Mouse (Mus musculus) midbrain, embryonic 11.5 days (tissue): ENCODE results near the gene Mief2. TPM values are rescaled to one million over a fixed set of nuclear protein-coding genes. Genes with fewer than 3 reads are reported as not detected.

Experiments
- ATAC-seq: fragments of 200-750 bp; cut with Nextera tagmentation; 2 replicates; pipeline ENCODE4 v1.8.0; 2017; ENCODE audit warnings: moderate TSS enrichment, moderate library complexity; ENCODE audit not compliant: low FRiP score
- DNase-seq: peaks from one replicate; pipeline ENCODE4 v3.0.0; 2015; ENCODE audit warnings: low spot score; ENCODE audit errors: missing footprints
- H3K27ac ChIP-seq: fragments of 300-500 bp; sonication (generic); 2 replicates; pipeline ENCODE4 v1.5.1; 2014; ENCODE audit warnings: low read depth, low read length
- H3K27me3 ChIP-seq: fragments of 300-500 bp; sonication (generic); 2 replicates; pipeline ENCODE4 v1.6.1; 2014; ENCODE audit warnings: mild to moderate bottlenecking, low read length, moderate library complexity, mixed read lengths; ENCODE audit not compliant: control insufficient read depth, insufficient read depth
- H3K36me3 ChIP-seq: fragments of 300-500 bp; sonication (generic); 2 replicates; pipeline ENCODE4 v1.6.1; 2014; ENCODE audit warnings: mild to moderate bottlenecking, low read length, moderate library complexity, mixed read lengths; ENCODE audit not compliant: control insufficient read depth, insufficient read depth
- H3K4me1 ChIP-seq: fragments of 300-500 bp; sonication (generic); 2 replicates; pipeline ENCODE4 v1.6.1; 2014; ENCODE audit warnings: low read length; ENCODE audit not compliant: control insufficient read depth, insufficient read depth
- H3K4me2 ChIP-seq: fragments of 300-500 bp; sonication (generic); 2 replicates; pipeline ENCODE4 v1.6.1; 2014; ENCODE audit warnings: mild to moderate bottlenecking, moderate library complexity
- H3K4me3 ChIP-seq: fragments of 300-500 bp; sonication (generic); 2 replicates; pipeline ENCODE4 v1.5.1; 2014; ENCODE audit warnings: low read depth, low read length
- H3K9ac ChIP-seq: fragments of 300-500 bp; sonication (generic); 2 replicates; pipeline ENCODE4 v1.6.1; 2014; ENCODE audit warnings: low read length
- H3K9me3 ChIP-seq: fragments of 300-500 bp; sonication (generic); 2 replicates; pipeline ENCODE4 v1.6.1; 2016; ENCODE audit warnings: low read length; ENCODE audit not compliant: control insufficient read depth
- WGBS: fragments of 180-500 bp; shearing (Covaris S2); extraction: QIAGEN DNeasy Blood & Tissue Kit; methylation state at CpG from one replicate; pipeline ENCODE4 v1.1.7; 2014; 5-methylcytosine and 5-hydroxymethylcytosine counted together
- polyA plus RNA-seq: library from polyadenylated mRNA; unstranded; fragments of >200 nt; fragmentation: Nextera tagmentation; extraction: Ambion mirVana; gene quantifications from 2 replicates; pipeline ENCODE4 v1.2.1, GENCODE M21; 2014

Mief2 gene
- polyA plus RNA-seq, 1 experiment from 2014 or later: 13.6 TPM

DNA sequence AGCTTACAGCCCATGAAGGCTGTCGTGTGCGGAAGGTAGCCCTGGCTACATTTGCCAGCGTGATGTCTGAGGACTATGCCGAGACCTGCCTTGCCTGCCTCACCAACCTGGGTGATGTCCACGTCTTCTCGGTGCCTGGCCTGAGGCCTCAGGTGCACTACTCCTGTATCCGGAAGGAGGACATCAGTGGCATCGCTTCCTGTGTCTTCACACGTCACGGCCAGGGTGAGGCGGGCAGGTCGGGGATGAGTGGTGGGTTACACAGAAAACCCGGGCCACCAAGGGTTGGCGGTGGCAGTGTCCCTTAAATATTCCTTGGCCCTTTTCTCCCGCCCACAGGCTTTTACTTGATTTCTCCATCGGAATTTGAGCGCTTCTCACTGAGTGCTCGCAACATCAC is 16.2 kb upstream of the Mief2 start:
- ATAC-seq: no peak
- H3K36me3 ChIP-seq: peaks cover 71% of the 10 kb centered on the region
- 94% methylated on average over 18 of the region's 18 CpGs for WGBS

DNA sequence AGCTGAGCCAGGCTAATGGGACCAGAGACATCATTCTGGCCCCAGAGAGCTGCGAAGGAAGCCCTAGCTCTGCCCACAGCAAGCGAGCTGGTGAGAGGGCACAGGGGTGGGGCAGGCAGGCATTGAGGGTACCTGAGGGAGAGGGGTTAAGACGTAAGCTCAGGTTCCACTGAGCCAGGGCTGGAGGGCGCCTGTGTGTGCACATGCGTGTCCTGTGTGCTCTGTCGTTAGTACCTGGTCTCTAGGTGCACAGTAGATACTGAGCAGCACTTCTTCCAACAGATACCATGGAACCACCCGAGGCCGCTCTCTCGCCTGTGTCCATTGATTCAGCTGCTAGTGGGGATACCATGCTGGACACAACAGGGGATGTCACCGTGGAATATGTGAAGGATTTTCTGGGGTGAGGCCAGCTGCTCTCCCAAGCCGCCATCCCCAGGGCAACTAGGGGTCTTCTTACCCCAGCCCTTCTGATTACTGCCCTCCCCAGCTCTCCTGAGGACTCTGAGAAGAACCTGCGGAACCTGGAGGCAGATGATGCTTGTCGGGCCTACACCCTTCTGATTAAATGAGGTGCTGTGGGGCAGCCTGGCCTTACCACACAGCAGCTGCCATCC is 15.5 kb upstream of the Mief2 start:
- Histone ChIP-seq H3K4me3 (no peak overlapping the region), H3K4me1 (no peaks in the 10 kb centered on the region), H3K9me3 (no peaks in the 10 kb centered on the region), H3K27me3 (no peaks in the 10 kb centered on the region), H3K4me2 (no peak overlapping the region), H3K36me3 (peaks cover 66% of the 10 kb centered on the region), H3K27ac (no peak overlapping the region), H3K9ac (no peak overlapping the region)
- WGBS: 95% methylated on average over 13 of the region's 13 CpGs
- DNase-seq: peak; percentile 68
- no peak for ATAC-seq

More for the DNA sequence above, 16.2 kb upstream of the Mief2 start:
- no peaks in the 10 kb centered on the region for H3K4me1 ChIP-seq
- no peaks in the 10 kb centered on the region for H3K27me3 ChIP-seq
- no peak overlapping the region for H3K27ac ChIP-seq
- no peak overlapping the region for H3K9ac ChIP-seq
- no peak overlapping the region for H3K4me3 ChIP-seq
- no peak for DNase-seq
- H3K4me2 ChIP-seq: no peak overlapping the region
- H3K9me3 ChIP-seq: no peaks in the 10 kb centered on the region

DNA sequence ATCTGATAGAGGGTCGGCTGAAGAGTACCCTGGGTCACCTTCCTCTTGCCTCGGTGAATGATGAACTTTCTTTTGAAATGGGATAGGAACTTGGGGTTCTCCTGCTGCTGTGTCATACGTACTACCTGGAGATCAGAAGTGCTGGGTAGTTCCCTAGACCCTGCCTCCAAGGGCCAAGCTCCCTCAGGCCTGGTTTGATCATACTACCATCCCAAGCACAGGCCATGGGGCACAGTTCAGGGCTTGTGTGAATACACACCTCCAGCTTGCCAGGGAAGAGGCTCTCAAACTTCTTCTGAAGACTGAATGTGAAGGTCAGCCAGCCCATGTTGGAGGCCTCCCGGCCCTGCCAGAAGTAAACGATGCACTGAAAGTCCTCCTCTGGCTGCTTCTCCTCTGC is 12.4 kb upstream of the Mief2 start:
- Histone ChIP-seq H3K36me3 (peaks cover 61% of the 10 kb centered on the region), H3K4me2 (no peak overlapping the region), H3K27me3 (no peaks in the 10 kb centered on the region), H3K9me3 (no peaks in the 10 kb centered on the region), H3K4me1 (no peaks in the 10 kb centered on the region), H3K27ac (no peak overlapping the region), H3K9ac (no peak overlapping the region), H3K4me3 (no peak overlapping the region)
- ATAC-seq (no peak), DNase-seq (peak; percentile 61)
- WGBS: 94% methylated on average over 5 of the region's 5 CpGs

DNA sequence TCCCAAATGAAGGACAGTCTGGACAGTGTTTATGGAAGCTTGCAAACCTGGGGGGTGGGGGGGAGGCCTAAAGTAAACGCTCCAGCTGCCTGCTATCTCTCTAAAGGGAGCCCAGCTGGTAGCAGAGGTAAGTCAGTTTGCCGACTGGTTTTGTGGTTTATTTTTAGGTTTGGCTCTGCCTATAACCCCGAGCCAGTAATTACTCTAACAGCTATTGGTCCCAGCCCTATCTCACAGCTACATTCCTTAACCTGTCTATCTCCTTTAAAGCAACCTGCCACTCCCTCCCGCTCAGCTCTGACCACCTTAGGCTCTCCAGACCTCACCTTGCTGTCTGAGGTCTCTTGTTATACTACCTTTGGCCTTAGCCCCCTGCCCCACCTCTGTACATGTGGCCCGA is 8.9 kb upstream of the Mief2 start:
- ATAC-seq (no peak), DNase-seq (no peak)
- no peak overlapping the region for H3K4me3 ChIP-seq
- H3K4me2 ChIP-seq: no peak overlapping the region
- no peaks in the 10 kb centered on the region for H3K27me3 ChIP-seq
- no peak overlapping the region for H3K27ac ChIP-seq
- H3K9ac ChIP-seq: no peak overlapping the region
- peaks cover 45% of the 10 kb centered on the region for H3K36me3 ChIP-seq
- no peaks in the 10 kb centered on the region for H3K4me1 ChIP-seq
- 90% methylated on average over 5 of the region's 5 CpGs for WGBS
- H3K9me3 ChIP-seq: no peaks in the 10 kb centered on the region

DNA sequence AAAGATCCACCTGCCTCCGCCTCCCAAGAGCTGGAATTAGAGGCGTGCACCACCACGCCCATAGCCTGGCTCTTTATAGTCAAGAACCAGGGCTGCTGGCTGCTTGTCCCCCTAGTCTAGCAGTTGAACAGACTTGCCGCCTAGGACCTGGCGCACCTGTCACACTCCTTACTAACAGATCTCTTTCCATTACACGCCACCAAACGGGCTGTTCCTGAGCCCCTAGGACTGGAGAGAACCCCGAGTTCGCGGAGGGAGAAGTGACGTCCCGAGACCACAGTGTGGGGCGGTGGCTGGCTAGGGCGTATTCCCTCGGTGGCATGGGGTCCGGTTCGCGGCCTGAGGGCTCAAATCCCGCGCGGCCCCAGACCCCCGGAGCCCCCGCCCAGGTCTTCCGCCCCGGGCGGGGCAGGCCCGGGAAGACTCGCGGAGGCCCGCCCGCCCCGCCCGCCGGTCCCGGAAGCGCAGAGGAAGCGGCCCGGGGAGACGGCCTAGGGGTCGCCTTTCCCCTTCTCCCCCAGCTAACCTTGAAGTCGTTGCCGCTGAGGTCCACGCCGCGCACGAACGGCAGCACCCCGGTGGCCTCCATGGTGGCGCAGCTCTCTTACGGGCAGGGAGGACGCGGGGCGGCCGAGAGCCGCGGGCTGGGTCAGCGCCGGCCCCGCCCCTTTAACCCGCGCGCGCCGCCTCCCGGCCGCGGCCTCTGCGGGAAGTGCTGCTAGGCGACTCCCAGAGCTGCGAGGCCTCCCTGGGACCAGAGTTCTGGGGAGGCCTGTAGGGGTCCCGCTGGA is 1.4 kb upstream of the Mief2 start, which contains the start of gene Flii:
Flii (minus strand) TSS at position 663 of the 791 bp plus-strand sequence.
- peak within 1 kb of the TSS; percentile 55 for H3K27ac ChIP-seq
- ATAC-seq (peak; percentile 81), DNase-seq (peak; percentile 99)
- peak within 1 kb of the TSS; percentile 85 for H3K9ac ChIP-seq
- under 1% methylated on average over 43 of the region's 71 CpGs for WGBS
- H3K4me2 ChIP-seq: peak within 1 kb of the TSS; percentile 79
- H3K27me3 ChIP-seq: no peaks in the 10 kb centered on the region
- H3K4me3 ChIP-seq: peak within 1 kb of the TSS; percentile 91
- H3K36me3 ChIP-seq: peaks cover 13% of the 10 kb centered on the region
- peaks cover 16% of the 10 kb centered on the region for H3K4me1 ChIP-seq
- H3K9me3 ChIP-seq: no peaks in the 10 kb centered on the region

DNA sequence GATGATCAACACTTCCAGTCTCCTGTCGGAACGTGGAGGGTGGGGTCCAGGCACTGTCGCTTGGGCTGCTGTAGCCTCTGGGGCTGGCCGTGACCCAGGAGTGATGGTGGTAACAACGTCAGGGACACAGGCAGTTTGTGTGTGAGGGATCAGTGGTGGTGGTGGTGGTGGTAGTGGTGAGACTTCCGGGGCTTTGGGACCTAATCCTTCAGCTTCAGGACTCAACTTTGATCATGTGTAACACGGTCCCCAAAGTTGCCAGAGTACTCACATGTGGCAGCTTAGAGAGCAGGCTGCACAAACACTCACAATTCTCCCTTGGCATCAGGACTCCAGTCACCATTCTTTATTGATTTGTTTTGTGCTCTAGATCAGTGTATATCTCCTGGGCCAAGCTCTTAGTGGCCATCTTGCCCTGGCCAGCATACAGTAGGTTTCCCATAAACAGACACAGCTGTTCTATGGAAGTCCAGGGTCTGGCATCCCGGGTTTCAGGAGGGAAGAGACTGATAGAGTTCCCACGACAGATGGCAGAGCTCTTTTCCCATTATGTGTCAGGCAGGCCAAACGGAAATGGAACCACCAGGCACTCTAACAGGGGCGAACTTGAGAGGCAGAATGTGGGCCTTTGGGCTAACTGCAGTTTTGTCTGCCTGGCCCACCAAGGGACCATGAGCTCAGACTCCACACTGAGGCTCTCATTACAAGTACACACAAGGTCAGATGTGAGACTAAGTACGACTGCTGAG is 632 bp upstream of the Mief2 start:
- Histone ChIP-seq H3K27ac (peak overlapping the region; percentile 55), H3K4me1 (peaks cover 16% of the 10 kb centered on the region)
- ATAC-seq: peak; percentile 10

DNA sequence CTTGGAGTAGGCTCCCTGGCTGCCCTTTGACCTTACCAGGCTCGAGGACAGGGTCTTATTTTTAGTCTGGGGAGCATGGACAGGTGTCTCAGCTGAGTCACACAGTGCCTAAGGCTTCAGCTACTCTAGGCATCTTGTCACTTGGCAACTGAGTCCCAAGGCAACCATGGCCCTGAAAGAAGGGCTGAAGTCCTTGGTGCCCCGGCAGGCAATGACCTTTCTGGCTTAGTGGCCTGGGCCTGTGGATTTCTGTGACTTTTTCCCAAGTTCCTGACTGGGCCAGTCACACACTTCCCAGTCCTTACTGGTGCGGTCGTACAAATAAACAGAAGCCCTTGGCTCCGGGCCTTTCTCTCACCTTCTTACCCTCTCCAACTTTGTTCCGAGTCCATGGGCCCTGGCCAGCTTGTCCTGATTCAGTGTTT is 1.0 kb downstream of the Mief2 start:
- DNase-seq: no peak
- WGBS: 68% methylated on average over 6 of the region's 6 CpGs
- H3K9ac ChIP-seq: no peak overlapping the region
- no peak for ATAC-seq
- peaks cover 2% of the 10 kb centered on the region; the same call in 1 of the 2 replicates for H3K36me3 ChIP-seq
- H3K4me2 ChIP-seq: no peak overlapping the region; the same call in 1 of the 2 replicates
- no peak overlapping the region for H3K27ac ChIP-seq
- no peaks in the 10 kb centered on the region for H3K9me3 ChIP-seq
- no peak overlapping the region for H3K4me3 ChIP-seq
- peaks cover 16% of the 10 kb centered on the region for H3K4me1 ChIP-seq
- H3K27me3 ChIP-seq: no peaks in the 10 kb centered on the region

More for the DNA sequence above, 632 bp upstream of the Mief2 start:
- H3K36me3 ChIP-seq: peaks cover 7% of the 10 kb centered on the region
- peak overlapping the region; percentile 79 for H3K4me2 ChIP-seq
- peak overlapping the region; percentile 91 for H3K4me3 ChIP-seq
- 8% methylated on average over 12 of the region's 12 CpGs for WGBS
- H3K27me3 ChIP-seq: no peaks in the 10 kb centered on the region
- peak; percentile 95 for DNase-seq
- peak overlapping the region; percentile 85; the same call in 1 of the 2 replicates for H3K9ac ChIP-seq
- no peaks in the 10 kb centered on the region for H3K9me3 ChIP-seq

DNA sequence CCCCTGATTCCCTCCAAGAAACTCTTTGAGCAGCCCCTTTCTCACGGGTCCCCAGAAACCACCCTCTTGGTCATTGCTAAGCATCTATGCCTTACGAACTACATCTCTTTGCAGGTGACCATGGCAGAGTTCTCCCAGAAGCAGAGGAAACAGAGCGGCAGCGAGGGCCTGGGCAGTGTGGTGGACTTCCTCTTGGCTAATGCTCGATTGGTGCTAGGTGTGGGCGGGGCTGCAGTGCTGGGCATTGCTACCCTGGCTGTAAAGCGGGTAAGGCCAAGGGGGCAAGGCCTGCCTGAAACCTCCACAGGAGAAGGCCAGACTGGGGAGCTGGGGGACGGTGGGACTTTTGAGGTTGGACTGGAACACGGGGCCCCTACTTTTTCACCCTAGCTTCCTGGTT is 2.0 kb downstream of the Mief2 start:
- DNase-seq (no peak), ATAC-seq (no peak)
- no peak overlapping the region for H3K4me2 ChIP-seq
- H3K4me3 ChIP-seq: no peak overlapping the region
- no peaks in the 10 kb centered on the region for H3K36me3 ChIP-seq
- H3K9ac ChIP-seq: no peak overlapping the region
- no peaks in the 10 kb centered on the region for H3K9me3 ChIP-seq
- H3K27ac ChIP-seq: no peak overlapping the region
- peaks cover 16% of the 10 kb centered on the region for H3K4me1 ChIP-seq
- H3K27me3 ChIP-seq: no peaks in the 10 kb centered on the region
- WGBS: 90% methylated on average over 9 of the region's 9 CpGs
